Mouse (Mus musculus): ENCODE results near the gene Camk1.

DNA sequence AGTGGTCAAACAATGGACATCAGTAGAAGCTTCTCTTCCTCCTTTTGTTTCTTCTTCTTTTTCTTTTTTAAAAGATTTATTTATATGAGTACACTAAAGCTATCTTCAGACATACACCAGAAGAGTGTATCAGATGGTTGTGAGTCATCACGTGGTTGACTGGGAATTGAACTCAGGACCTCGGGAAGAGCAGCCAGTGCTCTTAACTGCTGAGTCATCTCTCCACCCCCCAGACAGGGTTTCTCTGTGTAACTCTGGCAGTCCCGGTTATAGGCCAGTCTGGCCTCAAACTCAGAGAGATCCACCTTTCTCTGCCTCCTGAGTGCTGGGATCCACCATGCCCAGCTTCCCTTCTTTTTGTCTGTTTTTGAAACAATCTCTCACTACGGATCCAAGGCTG is 47.1 kb downstream of the Camk1 start:
- TF ChIP-seq POLR2A (IDR thresholded peaks at IDR 0.05; ENCODE audit: borderline replicate concordance, control insufficient read depth, low read depth, low read length), result no peak
- TF ChIP-seq CTCF (IDR thresholded peaks at IDR 0.05; ENCODE audit: control insufficient read depth, insufficient read depth, low read length), result no peak

All from bone marrow, adult 2 months (tissue).